Mouse (Mus musculus): ENCODE measurements around the gene Tecpr2. TPM values are rescaled to one million over a fixed set of nuclear protein-coding genes. Genes with fewer than 3 reads are reported as not detected.

The Tecpr2 gene
- polyA plus RNA-seq, 1 experiment, result 4.2 TPM

DNA sequence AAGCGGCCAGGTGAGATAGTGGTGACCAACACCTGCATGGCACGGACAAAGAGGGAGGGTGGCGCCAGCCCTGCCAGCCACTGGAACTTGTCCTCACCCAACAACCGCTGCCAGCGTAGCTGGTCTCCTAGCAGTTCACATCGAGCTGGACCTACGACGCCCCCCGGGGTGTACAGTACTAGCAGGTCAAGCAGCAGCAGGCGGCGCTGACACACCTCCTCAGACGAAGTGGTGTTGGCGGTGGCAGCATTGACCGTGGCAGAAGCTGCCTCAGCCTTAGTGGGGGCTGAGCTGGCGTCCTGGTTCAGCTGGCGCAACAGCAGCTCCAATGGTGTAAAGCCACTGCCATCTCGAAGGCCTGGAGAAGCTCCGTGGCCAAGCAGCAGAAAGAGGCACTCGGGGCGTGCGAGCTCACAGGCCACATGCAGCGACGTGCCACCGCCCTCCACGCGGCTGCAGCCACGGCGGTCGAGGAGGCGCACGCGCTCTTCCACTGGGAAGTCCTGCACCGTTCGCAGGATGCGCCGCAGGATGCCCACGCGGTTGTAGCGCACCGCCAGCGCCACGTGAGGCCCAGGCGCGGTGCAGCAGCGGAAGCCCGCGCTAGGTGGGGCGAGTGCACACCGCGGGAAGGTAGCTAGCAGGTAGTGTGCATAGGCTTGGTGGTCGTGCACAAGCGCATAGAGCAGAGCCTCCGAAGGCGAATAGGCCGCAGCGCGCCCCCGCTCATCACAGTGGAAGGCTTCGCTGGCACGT lies 87.7 kb downstream of the Tecpr2 start:
- Histone ChIP-seq H3K27me3 (ENCODE audit: control insufficient read depth, insufficient read depth, insufficient read length) (no peaks in the 10 kb centered on the region), H3K4me2 (ENCODE audit: low read depth) (no peak overlapping the region), H3K4me3 (no peak overlapping the region), H3K36me3 (ENCODE audit: control insufficient read depth, insufficient read depth) (peaks cover 5% of the 10 kb centered on the region), H3K79me2 (ENCODE audit: control insufficient read depth, insufficient read depth) (peaks cover 9% of the 10 kb centered on the region), H3ac (ENCODE audit: control insufficient read depth, insufficient read length) (no peak overlapping the region)
- TF ChIP-seq MYOD1 (IDR thresholded peaks at IDR 0.05; ENCODE audit: control insufficient read depth in 1 of 3, insufficient read length in 2 of 3, low read depth in 2 of 3) (no peak), MAX (IDR thresholded peaks at IDR 0.05; ENCODE audit: low read depth) (no peak), SRF (IDR thresholded peaks at IDR 0.05; ENCODE audit: control insufficient read depth, insufficient read length, low read depth) (no peak), TCF3 (IDR thresholded peaks at IDR 0.05; ENCODE audit: insufficient read length, low read depth) (no peak), TCF12 (IDR thresholded peaks at IDR 0.05; ENCODE audit: insufficient read depth, poor library complexity, severe bottlenecking) (no peak), USF1 (IDR thresholded peaks at IDR 0.05; ENCODE audit: low read depth) (no peak), CEBPB (IDR thresholded peaks at IDR 0.05; ENCODE audit: insufficient read depth, poor library complexity, severe bottlenecking) (no peak), MYOG (IDR thresholded peaks at IDR 0.05; ENCODE audit: control insufficient read depth in 1 of 3, insufficient read depth in 1 of 3, insufficient read length in 2 of 3, low read depth in 2 of 3) (no peak), POLR2AphosphoS2 (IDR thresholded peaks at IDR 0.05; ENCODE audit: insufficient read length, low read depth) (no peak), E2F4 (IDR thresholded peaks at IDR 0.05; ENCODE audit: insufficient read depth) (no peak), POLR2A (IDR thresholded peaks at IDR 0.05; ENCODE audit: insufficient read length, low read depth) (no peak)

GRCm38 (mm10) chr12:110977345-110977733 lies 88.3 kb downstream of the Tecpr2 start:
- Histone ChIP-seq H3K4me3 (no peak overlapping the region), H3K4me2 (ENCODE audit: low read depth) (peak overlapping the region; percentile 96)
- TF ChIP-seq USF1 (IDR thresholded peaks at IDR 0.05; ENCODE audit: low read depth) (no peak), MYOG (IDR thresholded peaks at IDR 0.05; ENCODE audit: control insufficient read depth in 1 of 3, insufficient read depth in 1 of 3, insufficient read length in 2 of 3, low read depth in 2 of 3) (no peak)

DNA sequence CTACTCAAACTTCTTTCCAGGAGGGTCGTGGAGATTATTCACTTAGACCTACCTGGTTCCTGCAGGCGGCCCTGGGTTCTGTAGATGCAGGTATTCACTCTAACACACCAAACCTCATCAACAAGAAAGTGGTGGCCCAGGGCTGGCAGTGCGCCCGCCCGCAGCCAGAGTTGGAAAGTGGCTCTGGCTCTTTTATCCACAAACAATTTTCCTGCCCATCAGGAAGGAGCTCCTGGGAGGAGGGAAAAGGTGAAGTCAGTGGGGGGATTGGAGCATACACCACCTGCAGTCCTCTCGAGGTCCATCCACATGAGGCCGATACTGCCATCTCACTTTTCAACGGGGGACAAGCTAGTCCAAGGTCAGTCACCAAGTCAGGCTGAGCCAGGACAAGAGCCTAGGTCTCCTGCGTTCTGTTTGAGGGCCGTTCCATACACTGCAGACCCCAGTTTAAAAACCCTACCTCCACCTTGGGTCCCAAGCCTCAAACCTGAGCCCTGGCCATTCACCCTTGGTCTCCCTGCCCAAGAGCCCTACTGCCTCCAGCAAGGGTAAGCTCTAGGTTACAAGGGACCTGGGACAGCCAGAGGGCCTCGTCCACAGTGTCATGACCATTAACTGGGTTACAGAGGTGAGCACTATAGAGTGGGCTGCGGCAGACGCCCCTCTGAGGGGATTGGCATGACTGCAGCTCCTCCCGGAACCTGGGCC lies 89.0 kb downstream of the Tecpr2 start:
- H3ac ChIP-seq (ENCODE audit: control insufficient read depth, insufficient read length), result peak overlapping the region; percentile 38
- TF ChIP-seq SRF (IDR thresholded peaks at IDR 0.05; ENCODE audit: control insufficient read depth, insufficient read length, low read depth), result no peak
- peak overlapping the region; percentile 96 for H3K4me2 ChIP-seq (ENCODE audit: low read depth)
- peak overlapping the region; percentile 28 for H3K4me3 ChIP-seq
- peaks cover 9% of the 10 kb centered on the region for H3K79me2 ChIP-seq (ENCODE audit: control insufficient read depth, insufficient read depth)
- H3K36me3 ChIP-seq (ENCODE audit: control insufficient read depth, insufficient read depth), result peaks cover under 1% of the 10 kb centered on the region
- no peaks in the 10 kb centered on the region for H3K27me3 ChIP-seq (ENCODE audit: control insufficient read depth, insufficient read depth, insufficient read length)

More at GRCm38 (mm10) chr12:110977345-110977733, 88.3 kb downstream of the Tecpr2 start:
- peaks cover 5% of the 10 kb centered on the region for H3K36me3 ChIP-seq (ENCODE audit: control insufficient read depth, insufficient read depth)
- peaks cover 9% of the 10 kb centered on the region for H3K79me2 ChIP-seq (ENCODE audit: control insufficient read depth, insufficient read depth)
- no peaks in the 10 kb centered on the region for H3K27me3 ChIP-seq (ENCODE audit: control insufficient read depth, insufficient read depth, insufficient read length)
- no peak overlapping the region for H3ac ChIP-seq (ENCODE audit: control insufficient read depth, insufficient read length)

GRCm38 (mm10) chr12:110978607-110979406 lies 89.7 kb downstream of the Tecpr2 start, which contains the start of gene Ankrd9:
Gene Ankrd9 (minus strand): TSS chr12:110979040.
- Histone ChIP-seq H3K4me3 (peak within 1 kb of the TSS; percentile 28), H3K36me3 (ENCODE audit: control insufficient read depth, insufficient read depth) (no peaks in the 10 kb centered on the region), H3K4me2 (ENCODE audit: low read depth) (peak within 1 kb of the TSS; percentile 96), H3K27me3 (ENCODE audit: control insufficient read depth, insufficient read depth, insufficient read length) (no peaks in the 10 kb centered on the region), H3ac (ENCODE audit: control insufficient read depth, insufficient read length) (peak within 1 kb of the TSS; percentile 38), H3K79me2 (ENCODE audit: control insufficient read depth, insufficient read depth) (peaks cover 9% of the 10 kb centered on the region)
- TF ChIP-seq POLR2AphosphoS2 (IDR thresholded peaks at IDR 0.05; ENCODE audit: insufficient read length, low read depth) (peak; percentile 82), MYOD1 (IDR thresholded peaks at IDR 0.05; ENCODE audit: control insufficient read depth in 1 of 3, insufficient read length in 2 of 3, low read depth in 2 of 3) (peak in 1 of 3 experiments; percentile 37), E2F4 (IDR thresholded peaks at IDR 0.05; ENCODE audit: insufficient read depth) (no peak), POLR2A (IDR thresholded peaks at IDR 0.05; ENCODE audit: insufficient read length, low read depth) (peak; percentile 89), MYOG (IDR thresholded peaks at IDR 0.05; ENCODE audit: control insufficient read depth in 1 of 3, insufficient read depth in 1 of 3, insufficient read length in 2 of 3, low read depth in 2 of 3) (peak in 1 of 3 experiments; percentile 36)

- Histone ChIP-seq H3ac (ENCODE audit: control insufficient read depth, insufficient read length) (no peak overlapping the region), H3K4me3 (peak overlapping the region; percentile 28), H3K79me2 (ENCODE audit: control insufficient read depth, insufficient read depth) (peaks cover 9% of the 10 kb centered on the region), H3K36me3 (ENCODE audit: control insufficient read depth, insufficient read depth) (no peaks in the 10 kb centered on the region), H3K4me2 (ENCODE audit: low read depth) (peak overlapping the region; percentile 87), H3K27me3 (ENCODE audit: control insufficient read depth, insufficient read depth, insufficient read length) (no peaks in the 10 kb centered on the region)
- TF ChIP-seq REST (IDR thresholded peaks at IDR 0.05; ENCODE audit: insufficient read depth, insufficient read length), result no peak
- TF ChIP-seq POLR2A (IDR thresholded peaks at IDR 0.05; ENCODE audit: insufficient read length, low read depth), result no peak
- no peak for TF ChIP-seq TCF12 (IDR thresholded peaks at IDR 0.05; ENCODE audit: insufficient read depth, poor library complexity, severe bottlenecking)
- no peak for TF ChIP-seq SRF (IDR thresholded peaks at IDR 0.05; ENCODE audit: control insufficient read depth, insufficient read length, low read depth)
- TF ChIP-seq E2F4 (IDR thresholded peaks at IDR 0.05; ENCODE audit: insufficient read depth), result no peak
- TF ChIP-seq POLR2AphosphoS2 (IDR thresholded peaks at IDR 0.05; ENCODE audit: insufficient read length, low read depth), result no peak
- no peak for TF ChIP-seq CEBPB (IDR thresholded peaks at IDR 0.05; ENCODE audit: insufficient read depth, poor library complexity, severe bottlenecking)
- TF ChIP-seq TCF3 (IDR thresholded peaks at IDR 0.05; ENCODE audit: insufficient read length, low read depth), result no peak
- TF ChIP-seq USF1 (IDR thresholded peaks at IDR 0.05; ENCODE audit: low read depth), result no peak
- no peak for TF ChIP-seq MAX (IDR thresholded peaks at IDR 0.05; ENCODE audit: low read depth)
Observed at GRCm38 (mm10) chr12:110979808-110980207, 90.7 kb downstream of the Tecpr2 start.
